Mouse (Mus musculus): ENCODE measurements at regions not wholly inside any gene's neighbourhood (a gene's known extent, or its start where the extent isn't known, plus 50 kb on each side); places are given as distances from the start of the nearest gene placed in this dataset.
A peak's percentile ranks its signal among the peaks of the same experiment; 100 is the strongest.

- DNase-seq (ENCODE audit: low spot score in 2 of 2) = no peak
These were observed 205.6 kb upstream of the Bcor start for GRCm38 (mm10) chrX:12365582-12366323.

- no peak for DNase-seq (ENCODE audit: low spot score in 2 of 2)
These were observed 206.6 kb upstream of the Bcor start for GRCm38 (mm10) chrX:12366801-12367200.

- DNase-seq (ENCODE audit: low spot score in 2 of 2) = no peak
These were observed 213.5 kb upstream of the Bcor start for GRCm38 (mm10) chrX:12373670-12374069.

- DNase-seq (ENCODE audit: low spot score in 2 of 2) = no peak
These were observed 211.8 kb upstream of the Atp6ap2 start for GRCm38 (mm10) chrX:12375796-12376195.

DNA sequence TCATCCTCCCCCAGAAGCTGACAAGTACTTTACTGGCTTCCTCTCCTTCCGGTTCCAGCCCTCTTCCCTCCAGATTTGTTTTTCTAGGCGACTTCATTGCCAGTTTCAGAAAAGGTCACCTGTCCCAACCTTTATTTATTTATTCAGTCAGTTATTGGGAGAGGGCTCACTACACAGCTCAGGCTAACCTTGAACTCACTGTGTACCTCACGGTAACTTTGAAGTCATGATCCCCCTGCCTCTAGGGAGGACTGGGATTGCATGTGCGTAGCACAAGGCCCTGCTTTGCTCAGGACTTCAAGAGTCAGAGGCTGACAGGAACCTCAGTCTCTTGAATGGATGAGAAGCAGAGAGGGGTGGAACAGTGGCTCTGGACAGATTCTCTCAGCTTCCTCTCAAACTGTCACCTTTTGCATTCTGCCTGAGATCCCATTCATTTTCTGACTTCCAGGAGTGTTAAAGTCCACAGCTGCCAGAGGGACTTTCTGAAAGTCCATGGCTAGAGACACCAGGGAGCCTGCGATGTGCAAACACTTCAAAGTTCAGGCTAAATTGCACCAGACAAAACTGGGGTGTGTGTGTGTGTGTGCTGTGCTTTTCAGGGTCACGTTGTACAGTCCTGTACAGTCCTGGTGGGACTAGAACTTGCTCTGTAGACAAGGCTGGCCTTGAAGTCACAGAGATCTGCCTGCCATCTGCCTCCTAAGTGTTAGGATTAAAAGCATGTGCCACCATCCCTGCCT, 211.2 kb upstream of the Atp6ap2 start:
- no peak for DNase-seq (ENCODE audit: low spot score in 2 of 2)

DNA sequence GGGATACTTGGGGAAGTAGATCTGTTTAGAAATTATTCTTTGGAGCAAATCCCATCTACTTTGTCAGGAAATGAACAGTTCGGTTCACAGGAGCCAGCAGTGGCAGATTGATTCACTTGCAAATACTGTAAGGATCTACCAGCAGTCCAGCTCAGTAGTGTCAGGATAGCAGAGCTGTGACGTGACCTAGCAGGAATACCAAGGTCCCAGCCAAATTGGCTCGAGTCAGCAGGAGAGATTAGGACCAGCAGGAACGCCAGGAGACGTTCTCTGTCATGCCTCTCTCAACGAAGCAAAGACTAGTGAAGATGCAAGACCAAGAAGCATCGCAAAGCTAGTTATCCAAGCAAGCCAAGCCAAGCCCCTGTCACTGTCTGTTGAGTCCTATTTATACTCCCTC, 210.2 kb upstream of the Atp6ap2 start:
- no peak for DNase-seq (ENCODE audit: low spot score in 2 of 2)

DNA sequence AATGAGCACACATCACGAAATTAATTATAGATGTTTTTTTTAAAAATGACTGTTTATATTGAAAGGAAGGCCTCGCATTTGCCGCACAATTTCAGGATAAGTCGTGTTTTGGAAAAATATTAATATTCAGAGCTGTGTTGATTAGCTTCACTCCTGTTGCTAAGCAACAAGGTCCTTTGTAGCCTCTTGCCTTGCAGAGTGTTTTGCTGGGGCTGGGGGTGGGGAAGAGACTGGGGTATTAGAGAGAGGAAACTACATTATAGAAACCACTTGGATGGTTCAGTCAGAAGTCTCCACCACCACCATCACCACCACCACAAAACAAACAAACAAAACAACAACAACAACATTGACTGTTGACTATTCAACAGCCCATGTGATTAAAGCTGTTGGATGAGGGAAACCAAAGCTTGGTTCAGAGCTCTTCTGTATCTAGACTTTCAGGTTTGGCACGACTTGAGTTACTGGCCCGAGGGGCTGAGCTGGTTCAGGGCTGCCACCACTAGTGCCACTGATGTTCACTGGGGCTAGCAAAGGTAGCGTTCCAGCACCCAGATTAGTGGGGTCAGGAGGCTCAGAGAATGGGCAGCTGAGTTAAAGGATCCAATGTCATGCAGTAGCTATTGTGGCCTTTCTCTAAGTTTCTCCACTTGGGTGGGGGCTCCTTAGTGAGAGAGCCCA, 195.3 kb upstream of the Atp6ap2 start:
- no peak for DNase-seq (ENCODE audit: low spot score in 2 of 2)

DNA sequence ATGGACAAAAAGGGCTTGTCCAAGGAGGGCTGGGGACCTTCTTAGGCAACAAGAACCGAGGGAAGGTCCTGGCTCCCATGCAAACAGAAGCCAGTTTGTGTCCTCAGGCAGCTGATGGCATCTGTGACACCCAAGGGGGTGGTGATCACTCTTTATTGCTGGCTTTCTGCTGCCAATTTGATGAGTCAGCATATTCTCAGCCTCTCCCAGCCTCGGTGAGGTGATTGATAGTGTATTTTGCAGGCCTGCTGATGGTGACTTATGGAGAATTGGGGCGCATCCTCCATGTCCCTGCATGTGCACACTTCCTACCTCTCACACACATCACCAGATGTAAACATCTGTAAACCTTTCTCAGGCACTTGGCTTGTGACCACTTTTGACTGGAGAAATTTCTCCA, 178.3 kb upstream of the Atp6ap2 start:
- DNase-seq (ENCODE audit: low spot score in 2 of 2) = no peak

DNA sequence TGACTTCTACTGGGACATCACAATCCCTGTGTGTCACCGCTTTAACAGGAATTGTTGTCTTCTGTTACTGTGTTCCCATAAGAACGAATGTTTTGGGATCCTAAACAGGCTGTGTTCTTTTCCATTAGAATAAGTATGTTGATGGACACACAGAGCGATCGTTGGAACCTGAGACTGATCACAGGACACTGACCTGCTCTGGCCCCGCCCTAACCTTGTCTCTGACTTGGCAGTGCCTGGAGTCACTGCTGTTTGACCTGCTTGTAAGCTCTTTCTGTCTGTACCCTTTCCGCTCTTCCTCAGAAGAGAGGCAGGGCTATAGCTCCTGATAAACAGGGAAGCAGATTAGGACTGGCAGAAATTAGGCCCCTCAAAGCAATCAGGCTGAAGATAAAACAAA, 162.0 kb upstream of the Atp6ap2 start:
- DNase-seq (ENCODE audit: low spot score in 2 of 2) = no peak

- no peak for DNase-seq (ENCODE audit: low spot score in 2 of 2)
These were observed 160.9 kb upstream of the Atp6ap2 start for GRCm38 (mm10) chrX:12426664-12427063.

DNA sequence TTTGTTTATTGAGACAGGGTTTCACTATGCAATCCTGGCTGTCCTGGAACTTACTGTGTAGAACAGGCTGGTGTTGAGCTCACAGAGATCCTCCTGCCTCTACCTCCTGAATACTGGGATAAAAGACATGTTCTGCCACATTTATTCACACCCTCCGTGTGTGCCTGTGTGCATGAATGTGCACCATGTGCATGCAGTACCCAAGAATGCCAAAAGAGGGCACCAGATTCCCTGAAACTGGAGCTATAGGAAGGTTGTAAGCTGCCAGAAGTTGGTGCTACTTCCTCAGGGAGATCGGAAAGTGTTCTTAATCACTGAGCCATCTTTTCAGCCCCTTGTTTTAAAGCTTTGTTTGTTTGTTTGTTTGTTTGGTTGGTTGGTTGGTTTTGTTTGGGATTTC, 155.3 kb upstream of the Atp6ap2 start:
- DNase-seq (ENCODE audit: low spot score in 2 of 2) = no peak

DNA sequence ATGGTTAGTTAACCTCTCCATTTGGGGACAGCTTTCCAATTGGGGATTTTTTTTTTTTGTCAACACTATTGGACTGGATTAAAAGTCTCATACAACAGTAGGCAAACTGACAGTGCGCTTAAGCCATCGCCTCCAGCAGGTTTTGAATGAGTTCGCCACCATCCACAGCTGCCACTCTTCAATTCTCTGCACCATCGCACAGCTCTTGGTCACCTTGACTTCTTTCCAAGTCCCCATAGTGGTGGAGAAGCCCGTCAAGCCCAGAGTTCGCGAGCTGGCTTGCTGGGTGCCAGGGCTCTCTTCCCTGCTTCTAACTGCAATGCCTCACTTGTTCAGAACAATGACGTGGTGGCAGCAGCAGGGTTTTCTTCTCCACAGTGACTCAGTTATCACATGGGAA, 151.9 kb upstream of the Atp6ap2 start:
- DNase-seq (ENCODE audit: low spot score in 2 of 2) = no peak

DNA sequence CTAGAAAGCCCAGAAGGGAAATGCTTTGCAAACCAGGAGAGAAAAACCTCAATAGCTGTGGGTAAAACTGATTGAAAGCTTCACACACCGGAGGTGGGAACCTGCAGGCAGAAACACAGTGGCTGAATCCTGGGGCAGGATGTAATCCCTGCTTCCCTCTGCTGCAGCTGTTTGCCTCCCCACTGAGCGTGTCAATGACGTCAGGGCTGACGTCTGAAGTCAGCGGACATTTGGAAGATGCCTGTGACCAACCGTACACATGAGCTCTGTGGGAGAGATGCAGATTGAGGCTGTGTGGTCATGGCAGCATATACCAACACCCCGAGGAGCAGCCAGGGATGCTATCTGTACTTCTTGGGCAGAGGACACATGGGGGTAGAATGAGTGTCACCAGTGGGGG, 151.5 kb upstream of the Atp6ap2 start:
- no peak for DNase-seq (ENCODE audit: low spot score in 2 of 2)

DNA sequence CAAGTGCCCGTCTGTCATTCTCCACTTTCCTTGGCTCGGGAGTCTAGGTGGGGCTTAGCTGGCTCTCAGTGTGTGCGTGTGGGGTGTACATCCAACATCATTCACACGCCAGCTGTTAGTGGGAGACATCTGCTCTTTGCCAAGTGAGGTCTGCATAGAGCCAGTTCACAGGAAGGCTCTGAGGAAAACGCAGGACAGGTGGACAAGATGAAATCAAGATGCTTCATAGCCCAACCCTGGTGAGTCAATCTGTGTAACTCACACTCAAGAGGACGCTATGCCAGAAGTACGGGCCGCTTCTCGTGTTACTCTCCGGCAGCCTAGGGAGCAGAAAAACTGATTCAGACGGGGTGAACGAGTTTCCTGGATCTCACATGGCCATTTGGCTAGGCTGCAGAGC, 148.2 kb upstream of the Atp6ap2 start:
- peak; percentile 31 to 41 for DNase-seq (ENCODE audit: low spot score in 2 of 2)

DNA sequence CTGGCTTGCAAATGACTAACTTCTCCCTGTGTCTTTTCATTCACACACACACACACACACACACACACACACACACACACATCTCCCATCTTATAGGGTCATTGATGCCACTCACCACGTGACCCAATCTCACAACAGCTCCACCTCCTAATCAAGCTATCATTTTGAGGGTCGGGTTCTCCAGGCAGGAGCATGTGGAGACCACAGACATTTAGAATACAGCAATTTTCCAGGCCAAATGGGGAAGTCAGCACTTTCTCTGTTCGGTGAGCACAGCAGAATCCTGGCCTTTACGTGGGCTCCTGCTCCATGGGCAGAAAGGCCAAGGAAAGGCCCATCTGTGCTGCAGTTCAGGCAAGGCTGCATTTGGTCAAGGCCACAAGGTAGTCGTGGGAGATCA, 143.8 kb upstream of the Atp6ap2 start:
- DNase-seq (ENCODE audit: low spot score in 2 of 2) = no peak

GRCm38 (mm10) chrX:12445093-12445492, 142.5 kb upstream of the Atp6ap2 start:
- DNase-seq (ENCODE audit: low spot score in 2 of 2) = no peak

DNA sequence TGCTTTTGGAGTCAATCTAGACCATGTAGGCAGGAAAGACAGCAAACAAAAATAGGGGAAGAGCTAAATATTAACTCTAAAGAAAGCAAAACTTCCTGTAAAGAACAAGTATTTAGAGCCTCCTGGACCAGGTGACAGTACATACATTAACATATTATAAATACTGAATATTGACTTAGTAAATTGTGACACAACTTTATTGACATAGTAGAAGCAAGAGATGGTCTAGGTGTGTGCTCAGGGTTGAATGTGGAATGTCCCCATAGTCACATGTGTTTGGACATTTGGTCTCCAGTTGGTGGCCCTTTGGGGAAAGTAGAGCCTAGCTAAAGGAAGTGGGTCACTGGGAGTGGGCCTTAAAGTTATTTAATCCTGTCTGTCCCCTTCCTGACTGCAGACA, 139.6 kb upstream of the Atp6ap2 start:
- DNase-seq (ENCODE audit: low spot score in 2 of 2) = no peak

DNA sequence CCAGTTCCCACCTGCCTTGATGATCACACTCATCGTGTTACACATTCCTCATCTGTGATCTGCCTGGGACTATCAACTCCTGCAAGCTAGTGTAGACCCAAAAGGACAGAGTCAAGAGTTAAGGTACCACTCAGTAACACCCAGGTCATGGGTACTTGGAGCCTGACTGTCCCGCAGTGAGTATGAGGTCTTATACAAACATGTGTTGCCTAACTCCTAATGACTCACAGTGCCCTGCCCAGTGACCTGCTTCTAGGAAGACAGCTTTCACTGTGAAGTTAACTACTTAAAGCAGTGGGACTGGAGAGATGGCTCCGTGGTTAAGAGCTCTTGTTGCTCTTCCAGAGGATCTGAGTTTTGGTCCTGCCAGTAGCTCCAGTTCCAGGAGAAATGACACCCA, 137.9 kb upstream of the Atp6ap2 start:
- no peak for DNase-seq (ENCODE audit: low spot score in 2 of 2)

GRCm38 (mm10) chrX:12452979-12453769, 134.4 kb upstream of the Atp6ap2 start:
- no peak for DNase-seq (ENCODE audit: low spot score in 2 of 2)

- no peak for DNase-seq (ENCODE audit: low spot score in 2 of 2)
These were observed 125.9 kb upstream of the Atp6ap2 start for GRCm38 (mm10) chrX:12461657-12462056.

DNA sequence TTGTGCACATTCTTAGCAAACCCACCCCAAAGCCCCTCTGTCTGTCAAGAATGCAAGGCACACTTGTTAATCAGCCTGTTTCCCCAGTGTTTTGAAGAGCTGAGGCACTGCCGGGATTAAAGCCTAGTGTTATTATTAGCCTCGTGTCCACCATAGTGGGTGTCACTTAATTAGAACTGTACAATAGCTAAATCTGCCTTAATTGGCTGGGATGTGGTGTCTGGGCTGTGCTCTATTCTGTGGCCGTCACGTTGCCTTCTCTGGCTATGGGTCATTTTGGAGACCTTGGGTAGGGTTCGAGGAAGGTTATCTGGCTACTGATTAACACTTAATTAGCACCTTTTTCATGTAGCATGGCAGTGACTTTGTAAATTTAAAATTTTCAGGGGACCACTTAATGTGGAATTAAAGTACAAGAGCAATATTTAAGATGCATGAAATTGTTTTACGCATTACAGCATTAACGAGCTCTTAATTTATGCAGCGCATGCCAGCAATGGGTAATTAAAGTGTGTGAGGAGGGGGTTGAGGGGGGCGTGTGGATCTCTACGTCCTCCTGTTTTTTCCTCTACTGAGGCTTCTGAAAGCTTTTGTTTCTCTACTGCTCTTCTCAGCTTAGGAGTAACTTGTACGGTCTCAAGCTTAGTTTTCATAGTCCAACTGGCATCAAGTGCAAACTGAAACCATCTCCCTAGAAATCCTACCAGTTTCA, 124.5 kb upstream of the Atp6ap2 start:
- DNase-seq (ENCODE audit: low spot score in 2 of 2) = no peak

All from frontal cortex, postnatal 36 days (tissue).